Mouse (Mus musculus) kidney, adult 2 months (tissue): ENCODE measurements around the gene Smim24.

Source experiments
- CTCF ChIP-seq: fragments of 200-500 bp; conservative IDR thresholded peaks from 2 replicates; pipeline ENCODE4 v1.5.1; 2011; ENCODE audit warnings: low read depth, mild to moderate bottlenecking, control low read depth, low read length, moderate library complexity, mixed read lengths; ENCODE audit not compliant: insufficient read depth, insufficient read length
- POLR2A ChIP-seq: fragments of 200-500 bp; IDR thresholded peaks from one replicate; pipeline ENCODE4 v1.6.1; 2011; ENCODE audit warnings: low read depth, low read length, control low read depth

GRCm38 (mm10) chr10:81351678-81352291, 41.1 kb upstream of the Smim24 start:
- no peak for TF ChIP-seq CTCF
- TF ChIP-seq POLR2A: no peak
